Mouse (Mus musculus): ENCODE measurements at regions not wholly inside any gene's neighbourhood (a gene's known extent, or its start where the extent isn't known, plus 50 kb on each side); places are given as distances from the start of the nearest gene placed in this dataset.
A peak's percentile ranks its signal among the peaks of the same experiment; 100 is the strongest.
"Not testable (repeated sequence)": the region's sequence is repeated elsewhere in the genome, so short reads cannot be mapped to it uniquely, and the experiment has no call there.

DNA sequence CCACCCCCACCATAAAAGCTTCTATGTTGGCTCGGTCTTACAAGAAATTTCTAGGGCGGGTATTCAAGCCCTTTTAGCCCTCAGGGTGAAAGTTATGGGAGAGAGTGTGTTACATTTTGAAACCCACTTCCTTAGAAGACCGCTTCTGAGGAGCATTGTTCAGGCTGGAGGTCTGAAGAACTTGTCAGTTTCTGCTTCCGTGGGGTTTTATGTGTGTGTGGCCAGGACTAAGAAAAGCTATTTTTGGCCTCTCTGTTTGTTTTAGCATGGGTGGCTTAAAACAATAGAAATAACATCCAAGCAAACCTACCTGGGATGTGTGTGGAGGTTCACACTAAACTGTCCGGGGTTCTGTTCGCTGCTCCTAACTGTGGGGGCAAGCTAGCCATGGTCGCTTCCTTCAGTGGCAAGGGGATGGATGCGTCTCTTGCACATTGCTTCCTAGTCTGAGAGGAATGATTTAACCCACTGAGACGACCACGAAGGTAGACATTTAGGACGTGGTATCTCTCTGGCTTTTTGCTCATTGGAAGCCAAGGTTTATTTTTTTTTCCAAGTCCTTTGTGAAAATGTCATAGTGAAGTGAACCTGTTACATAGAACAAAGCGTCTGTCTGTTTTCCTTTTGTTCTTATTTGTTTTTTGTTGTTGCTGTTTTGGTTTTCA is 298.4 kb downstream of the Vrk1 start:
- DNase-seq (ENCODE audit: extremely low spot score, low spot score), result no peak

GRCm38 (mm10) chr12:106308956-106309610 is 299.1 kb downstream of the Vrk1 start:
- DNase-seq (ENCODE audit: extremely low spot score, low spot score), result no peak

DNA sequence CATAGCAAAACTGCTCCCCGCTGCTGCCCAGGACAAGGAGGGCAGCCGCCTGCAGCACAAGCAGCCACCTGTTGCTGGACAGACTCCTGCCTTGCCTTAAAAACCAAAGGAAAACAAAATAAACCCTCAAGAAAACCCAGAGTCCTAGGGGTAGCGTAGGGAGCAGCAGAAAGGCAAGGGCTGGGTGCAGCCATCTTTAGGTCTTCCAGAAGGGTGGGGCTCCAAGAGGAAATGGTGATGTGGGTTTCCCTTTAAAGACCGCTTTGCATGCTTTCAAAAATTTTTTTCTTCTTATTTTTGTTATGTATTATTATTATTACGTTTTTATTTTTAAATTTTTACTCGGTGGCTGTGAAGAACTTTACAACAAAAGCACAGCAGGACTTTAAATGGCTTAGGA is 300.1 kb downstream of the Vrk1 start:
- DNase-seq (ENCODE audit: extremely low spot score, low spot score), result no peak

GRCm38 (mm10) chr12:106310585-106311319 is 300.7 kb downstream of the Vrk1 start:
- DNase-seq (ENCODE audit: extremely low spot score, low spot score), result peak; percentile 56

GRCm38 (mm10) chr12:106311320-106311825 is 301.3 kb downstream of the Vrk1 start:
- DNase-seq (ENCODE audit: extremely low spot score, low spot score), result no peak

GRCm38 (mm10) chr12:106311831-106312600 is 302.0 kb downstream of the Vrk1 start:
- DNase-seq (ENCODE audit: extremely low spot score, low spot score), result no peak

DNA sequence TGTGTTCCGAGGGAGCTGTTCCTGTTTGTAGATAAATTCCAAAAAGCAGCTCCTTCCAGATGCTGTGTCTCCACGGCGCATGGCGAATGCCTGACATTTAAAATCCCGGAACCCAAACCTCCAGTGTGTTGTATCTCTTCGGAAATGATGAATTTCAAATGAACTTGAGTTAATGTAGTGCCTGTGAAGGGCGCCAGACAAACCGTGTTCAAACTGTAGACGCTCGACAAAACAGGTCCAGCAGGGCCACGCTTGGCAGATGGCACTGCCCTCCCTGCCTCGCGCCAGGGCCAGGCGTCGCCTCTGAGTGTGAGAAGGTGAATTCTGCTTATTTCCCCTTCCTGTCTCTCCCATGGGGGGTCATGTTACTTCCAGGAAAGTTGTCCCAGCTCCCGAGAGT is 307.7 kb downstream of the Vrk1 start:
- DNase-seq (ENCODE audit: extremely low spot score, low spot score), result no peak

DNA sequence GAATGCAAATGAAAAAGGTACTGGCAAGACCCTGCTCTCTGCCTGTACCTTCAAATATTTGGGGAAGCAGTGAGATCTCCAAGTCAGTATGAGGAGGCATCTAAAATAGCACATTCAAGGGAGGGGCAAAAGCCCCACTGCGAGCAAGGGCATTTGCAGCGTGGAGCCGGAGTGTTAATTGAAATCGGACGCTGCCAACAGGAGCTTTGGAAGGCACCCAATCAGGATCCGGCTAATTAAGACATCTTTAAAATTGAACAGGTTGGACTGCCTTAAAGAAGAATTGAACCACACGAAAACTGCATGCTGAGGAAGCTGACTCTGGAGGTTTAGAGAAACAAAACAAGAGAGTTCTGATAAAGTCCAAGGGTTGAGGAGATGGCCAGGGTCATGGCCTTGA is 311.5 kb downstream of the Vrk1 start:
- no peak for DNase-seq (ENCODE audit: extremely low spot score, low spot score)

DNA sequence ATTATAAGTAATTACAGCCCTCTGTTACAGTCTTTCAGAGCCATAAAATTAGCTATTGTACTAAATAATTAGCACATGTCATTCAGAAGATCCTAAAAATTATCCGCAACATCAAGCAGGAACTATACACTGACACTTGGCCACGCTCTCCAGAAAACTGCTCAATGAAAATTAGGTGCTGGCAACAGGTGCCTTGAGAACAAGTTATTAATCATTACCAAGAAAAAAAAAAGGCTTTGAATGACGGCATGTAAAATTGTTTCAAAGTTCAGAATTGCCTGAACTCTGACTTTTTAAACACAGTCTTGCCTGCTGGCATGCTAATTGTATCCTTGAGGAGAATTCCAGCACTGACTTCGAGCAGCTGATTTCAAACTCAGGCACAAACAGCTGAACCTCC is 316.6 kb downstream of the Vrk1 start:
- no peak for DNase-seq (ENCODE audit: extremely low spot score, low spot score)

DNA sequence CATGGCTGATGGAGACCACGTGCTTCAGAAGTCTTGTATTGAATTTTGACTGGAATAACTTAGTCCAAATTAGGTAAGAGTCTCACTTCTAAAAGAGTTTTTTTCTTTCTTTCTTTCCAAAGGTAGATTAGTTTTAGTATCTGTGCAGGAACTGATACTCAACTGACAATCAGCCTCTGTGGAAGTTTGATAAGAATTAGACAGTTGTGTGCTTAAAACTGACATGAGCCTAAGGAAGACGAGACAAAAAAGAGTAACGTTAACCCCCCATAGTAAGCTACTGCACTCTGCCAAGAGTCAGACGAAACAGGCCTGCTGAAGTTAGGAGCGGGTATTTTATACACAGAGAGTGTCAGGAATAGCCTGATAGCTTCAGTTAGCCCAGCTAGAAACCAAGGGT is 317.3 kb downstream of the Vrk1 start:
- DNase-seq (ENCODE audit: extremely low spot score, low spot score), result no peak

DNA sequence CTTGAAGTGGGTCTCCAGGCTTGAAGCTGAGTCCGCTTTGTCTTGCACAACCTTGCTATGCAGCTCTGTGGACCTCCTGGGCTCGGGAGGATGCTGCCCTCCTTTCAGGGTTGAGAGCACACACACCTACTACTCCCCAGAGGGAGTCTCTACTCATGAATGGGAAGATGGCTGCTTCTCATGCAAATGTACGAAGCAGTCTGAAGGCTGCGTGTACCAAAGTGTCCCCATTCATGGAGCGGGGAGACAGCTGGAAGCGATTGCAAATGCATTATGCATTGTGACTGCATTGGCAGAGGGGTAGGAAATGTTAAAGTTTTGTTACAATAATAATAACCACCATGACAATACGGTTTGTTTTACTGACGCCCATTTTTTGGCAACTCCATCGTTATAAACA is 347.8 kb downstream of the Vrk1 start:
- DNase-seq (ENCODE audit: extremely low spot score, low spot score), result no peak

GRCm38 (mm10) chr12:106361646-106362045 is 351.6 kb downstream of the Vrk1 start:
- not testable (repeated sequence) for DNase-seq (ENCODE audit: extremely low spot score, low spot score)

GRCm38 (mm10) chr12:106374840-106375375 is 364.9 kb downstream of the Vrk1 start:
- DNase-seq (ENCODE audit: extremely low spot score, low spot score), result no peak

DNA sequence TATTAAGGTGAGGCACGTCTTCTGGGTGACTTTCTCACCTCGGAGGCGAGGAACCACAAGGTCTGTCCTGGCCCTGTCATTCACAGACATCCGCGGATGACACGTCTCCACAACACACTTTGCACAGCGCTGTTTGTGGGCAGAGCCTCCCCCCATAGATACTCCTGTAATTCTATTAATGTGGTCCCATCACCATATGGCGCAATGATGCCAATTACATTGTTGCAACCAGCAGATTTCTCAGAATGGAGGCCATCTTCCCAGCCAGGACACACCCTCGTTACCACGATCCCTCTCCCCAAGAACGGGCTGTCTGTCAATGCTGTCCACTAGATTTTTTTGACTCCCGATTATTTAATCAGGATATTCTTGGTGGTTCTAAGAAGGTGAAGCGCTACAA is 365.9 kb downstream of the Vrk1 start:
- no peak for DNase-seq (ENCODE audit: extremely low spot score, low spot score)

DNA sequence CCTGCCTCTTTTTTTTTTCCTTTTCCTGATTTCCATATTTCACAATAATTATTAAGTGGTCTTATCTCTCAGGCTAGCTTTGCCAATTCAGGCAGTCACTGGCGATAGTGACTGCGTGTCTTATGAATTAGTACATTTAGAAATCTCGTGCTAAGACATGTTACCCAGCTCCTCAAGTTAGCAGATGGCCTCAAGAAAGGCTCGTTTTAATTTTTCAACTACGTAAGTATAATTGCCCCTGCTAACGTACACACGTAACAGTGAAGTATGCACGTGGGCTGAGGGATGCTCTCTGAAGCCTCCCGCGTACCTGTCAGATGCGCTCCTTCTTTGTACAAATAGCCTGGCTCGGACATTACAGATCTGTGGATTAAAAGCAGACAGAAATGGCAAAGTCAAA is 366.8 kb downstream of the Vrk1 start:
- DNase-seq (ENCODE audit: extremely low spot score, low spot score), result no peak

- DNase-seq (ENCODE audit: extremely low spot score, low spot score), result no peak
Observed at GRCm38 (mm10) chr12:106377281-106377680, 367.3 kb downstream of the Vrk1 start.

- DNase-seq (ENCODE audit: extremely low spot score, low spot score), result no peak
Observed at GRCm38 (mm10) chr12:106377761-106378160, 367.7 kb downstream of the Vrk1 start.

GRCm38 (mm10) chr12:106378303-106379075 is 368.5 kb downstream of the Vrk1 start:
- peak; percentile 50 for DNase-seq (ENCODE audit: extremely low spot score, low spot score)

DNA sequence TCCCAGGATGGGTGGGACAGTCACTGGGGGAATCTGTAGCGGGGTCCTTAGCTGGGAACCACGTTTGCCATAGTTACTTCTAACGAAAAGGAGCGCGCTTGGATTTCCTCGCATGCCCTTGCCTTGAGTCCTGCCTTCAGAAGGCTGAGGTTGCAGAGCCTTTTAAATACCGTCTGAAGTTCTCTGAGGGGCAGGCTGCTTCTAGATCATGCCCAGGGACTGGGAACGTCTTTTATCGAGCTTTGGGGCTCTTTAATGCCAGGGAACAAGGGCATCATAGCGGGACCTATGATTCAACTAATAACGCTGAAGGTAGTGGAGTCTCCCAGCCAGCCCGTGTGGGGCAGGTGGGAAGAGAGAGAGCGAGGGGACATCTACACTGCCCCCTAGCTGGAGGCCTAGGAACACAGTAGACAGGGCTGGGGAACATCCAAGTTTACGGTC is 369.1 kb downstream of the Vrk1 start:
- peak; percentile 66 for DNase-seq (ENCODE audit: extremely low spot score, low spot score)

- DNase-seq (ENCODE audit: extremely low spot score, low spot score), result no peak
Observed at GRCm38 (mm10) chr12:106379779-106380178, 369.8 kb downstream of the Vrk1 start.

Measured in neural tube, embryonic 10.5 days (tissue).